Mouse (Mus musculus) bone marrow macrophage, adult 2 months (primary cell): ENCODE data around the gene Ralgds.

ENCODE experiments used
- CTCF ChIP-seq: IDR thresholded peaks from 2 replicates; pipeline ENCODE4 v1.5.1; 2012; ENCODE audit warnings: low read depth, mild to moderate bottlenecking, low read length, moderate library complexity
- POLR2A ChIP-seq: IDR thresholded peaks from 2 replicates; pipeline ENCODE4 v1.6.1; 2012; ENCODE audit warnings: mild to moderate bottlenecking, low read depth, low read length, borderline replicate concordance

DNA sequence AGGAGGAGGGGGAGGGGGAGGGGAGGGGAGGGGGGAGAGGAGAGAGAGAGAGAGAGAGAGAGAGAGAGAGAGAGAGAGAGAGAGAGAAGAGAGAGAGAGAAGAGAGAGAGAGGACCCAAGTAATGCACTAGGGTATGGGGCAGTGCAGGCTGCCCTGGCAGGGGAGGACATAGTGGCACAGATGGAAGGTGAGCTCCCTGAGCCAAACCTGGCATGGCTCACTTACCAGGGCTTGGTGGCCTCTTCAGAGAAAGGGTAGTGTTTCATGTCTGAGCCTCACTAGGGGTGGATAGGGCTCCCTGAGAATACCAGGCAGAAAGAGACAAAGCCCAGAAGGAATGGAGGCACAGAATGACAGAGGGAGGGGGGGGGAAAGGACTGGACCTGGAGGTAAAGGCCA is 50.9 kb downstream of the Ralgds start:
- no peak for TF ChIP-seq POLR2A
- TF ChIP-seq CTCF = no peak
